Mouse (Mus musculus): ENCODE results near the gene Taf5l.

GRCm38 (mm10) chr8:124044931-124045330, 23.7 kb upstream of the Taf5l start:
- TF ChIP-seq CTCF (IDR thresholded peaks at IDR 0.05; ENCODE audit: control insufficient read depth, insufficient read depth, low read length) (no peak), POLR2A (IDR thresholded peaks at IDR 0.05; ENCODE audit: borderline replicate concordance, control insufficient read depth, low read depth, low read length) (no peak)

Data from bone marrow, adult 2 months (tissue).